Mouse (Mus musculus) kidney, embryonic 16.5 days (tissue): ENCODE measurements around the gene 9230104L09Rik. TPM values are rescaled to one million over a fixed set of nuclear protein-coding genes. Genes with fewer than 3 reads are reported as not detected.

Experiments
- ATAC-seq: fragments of 200-750 bp; cut with Nextera tagmentation; 2 replicates; pipeline ENCODE4 v1.8.0; 2017; ENCODE audit warnings: moderate TSS enrichment; ENCODE audit not compliant: low FRiP score, low TSS enrichment
- H3K27ac ChIP-seq: fragments of 300-500 bp; sonication (generic); 2 replicates; pipeline ENCODE4 v1.5.1; 2014; ENCODE audit warnings: low read length
- H3K27me3 ChIP-seq: fragments of 300-500 bp; sonication (generic); 2 replicates; pipeline ENCODE4 v1.6.1; 2014; ENCODE audit warnings: low read length, control low read depth, mixed read lengths; ENCODE audit not compliant: insufficient read depth
- H3K36me3 ChIP-seq: fragments of 300-500 bp; sonication (generic); 2 replicates; pipeline ENCODE4 v1.6.1; 2014; ENCODE audit warnings: low read length, control low read depth, mixed read lengths; ENCODE audit not compliant: insufficient read depth
- H3K4me1 ChIP-seq: fragments of 300-500 bp; sonication (generic); 2 replicates; pipeline ENCODE4 v1.6.1; 2014; ENCODE audit warnings: low read length, control low read depth, mixed read lengths; ENCODE audit not compliant: insufficient read depth
- H3K4me2 ChIP-seq: fragments of 300-500 bp; sonication (generic); replicated peaks from 2 replicates; pipeline ENCODE4 v1.6.1; 2014; ENCODE audit warnings: low read depth, low read length
- H3K4me3 ChIP-seq: fragments of 300-500 bp; sonication (generic); 2 replicates; pipeline ENCODE4 v1.5.1; 2014; ENCODE audit warnings: mild to moderate bottlenecking, low read length
- H3K9ac ChIP-seq: fragments of 300-500 bp; sonication (generic); replicated peaks from 2 replicates; pipeline ENCODE4 v1.6.1; 2014; ENCODE audit warnings: low read length
- H3K9me3 ChIP-seq: fragments of 300-500 bp; sonication (generic); 2 replicates; pipeline ENCODE4 v1.6.1; 2016; ENCODE audit warnings: low read length, control low read depth
- WGBS: fragments of 180-500 bp; shearing (Covaris S2); extraction: QIAGEN DNeasy Blood & Tissue Kit; methylation state at CpG from one replicate; pipeline ENCODE4 v1.1.7; 2014; 5-methylcytosine and 5-hydroxymethylcytosine counted together
- polyA plus RNA-seq: library from polyadenylated mRNA; unstranded; fragments of >200 nt; fragmentation: Nextera tagmentation; extraction: Ambion mirVana; gene quantifications from 2 replicates; pipeline ENCODE4 v1.2.1, GENCODE M21; 2015

The 9230104L09Rik gene
- not detected in 2 replicates for polyA plus RNA-seq

DNA sequence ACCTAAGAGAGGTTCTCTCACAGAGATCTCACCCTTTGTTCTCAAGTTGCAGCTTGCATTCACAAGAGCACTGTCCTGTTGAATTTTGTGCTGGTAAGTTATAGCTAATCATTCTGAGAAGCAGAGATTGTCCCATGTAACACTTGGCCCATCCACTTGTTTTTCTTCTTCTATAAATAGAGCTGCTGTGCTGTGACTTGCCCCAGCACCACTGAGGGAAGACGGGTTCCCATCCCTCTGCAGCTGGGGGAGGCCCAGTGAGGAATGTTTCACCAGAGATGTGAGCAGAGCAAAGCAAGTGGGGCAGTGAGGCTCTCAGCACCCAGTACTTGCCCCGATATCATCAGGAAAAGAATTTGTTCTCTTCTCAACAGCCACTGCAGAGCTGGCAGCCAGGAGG lies at the start of gene 9230104L09Rik:
Gene 9230104L09Rik, minus strand, starts transcription at position 73 of the 400 bp plus-strand sequence.
- H3K9ac ChIP-seq = no peak within 1 kb of the TSS
- no peaks in the 10 kb centered on the region for H3K4me1 ChIP-seq
- WGBS = 50% methylated on average over 2 of the region's 2 CpGs
- no peaks in the 10 kb centered on the region for H3K36me3 ChIP-seq
- no peak within 1 kb of the TSS for H3K4me2 ChIP-seq
- no peak for ATAC-seq
- H3K27me3 ChIP-seq = no peaks in the 10 kb centered on the region
- H3K4me3 ChIP-seq = no peak within 1 kb of the TSS
- no peak within 1 kb of the TSS for H3K27ac ChIP-seq
- no peaks in the 10 kb centered on the region for H3K9me3 ChIP-seq

DNA sequence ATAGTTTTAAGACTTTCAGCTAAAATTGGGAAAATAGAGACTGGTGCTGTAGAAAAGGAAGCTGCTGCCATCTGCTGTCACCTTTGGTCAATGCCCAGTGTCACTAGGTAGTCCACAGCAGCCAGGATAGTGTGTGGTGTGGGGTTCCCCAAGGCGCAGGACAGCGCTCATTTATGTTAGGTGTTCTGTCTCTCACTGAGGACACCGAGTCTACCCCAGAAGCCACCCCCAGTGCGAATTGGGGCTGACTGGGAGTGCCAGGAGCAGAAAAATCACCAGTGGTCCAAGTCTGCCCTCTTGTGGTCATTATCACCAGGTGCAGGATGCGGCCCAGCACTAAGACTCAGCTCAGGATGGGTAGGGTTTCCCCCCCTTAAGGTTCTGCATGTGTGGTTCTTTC lies 37.4 kb upstream of the 9230104L09Rik start:
- no peak overlapping the region for H3K27ac ChIP-seq
- H3K36me3 ChIP-seq = no peaks in the 10 kb centered on the region
- WGBS = 8% methylated on average over 5 of the region's 5 CpGs
- ATAC-seq = peak; percentile 91
- H3K4me1 ChIP-seq = no peaks in the 10 kb centered on the region
- H3K4me2 ChIP-seq = no peak overlapping the region
- H3K9ac ChIP-seq = no peak overlapping the region
- H3K27me3 ChIP-seq = no peaks in the 10 kb centered on the region
- no peaks in the 10 kb centered on the region for H3K9me3 ChIP-seq
- H3K4me3 ChIP-seq = no peak overlapping the region

DNA sequence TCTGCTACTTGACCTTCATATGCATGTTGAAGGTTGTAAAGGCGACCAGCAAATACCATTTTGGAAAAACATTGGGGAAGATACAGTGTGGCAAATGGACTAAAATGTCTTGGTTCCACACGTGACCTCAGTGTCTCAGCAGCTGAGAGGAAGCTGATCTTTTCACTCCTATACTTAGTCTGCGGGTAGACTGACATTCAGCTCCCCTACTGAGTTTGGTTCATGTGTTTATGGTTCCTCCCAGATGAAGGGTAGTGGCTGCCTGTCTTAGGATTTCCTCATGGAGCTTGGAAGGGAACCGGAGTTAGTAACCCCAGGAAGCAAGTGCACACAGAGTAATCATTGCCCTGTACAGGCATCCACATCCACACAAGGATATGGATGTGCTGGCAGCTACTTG lies 35.5 kb upstream of the 9230104L09Rik start:
- Histone ChIP-seq H3K36me3 (no peaks in the 10 kb centered on the region), H3K27me3 (no peaks in the 10 kb centered on the region), H3K4me1 (no peaks in the 10 kb centered on the region), H3K4me3 (no peak overlapping the region), H3K27ac (no peak overlapping the region), H3K9ac (no peak overlapping the region), H3K9me3 (no peaks in the 10 kb centered on the region), H3K4me2 (no peak overlapping the region)
- ATAC-seq = no peak
- WGBS = 67% methylated on average over 4 of the region's 4 CpGs

DNA sequence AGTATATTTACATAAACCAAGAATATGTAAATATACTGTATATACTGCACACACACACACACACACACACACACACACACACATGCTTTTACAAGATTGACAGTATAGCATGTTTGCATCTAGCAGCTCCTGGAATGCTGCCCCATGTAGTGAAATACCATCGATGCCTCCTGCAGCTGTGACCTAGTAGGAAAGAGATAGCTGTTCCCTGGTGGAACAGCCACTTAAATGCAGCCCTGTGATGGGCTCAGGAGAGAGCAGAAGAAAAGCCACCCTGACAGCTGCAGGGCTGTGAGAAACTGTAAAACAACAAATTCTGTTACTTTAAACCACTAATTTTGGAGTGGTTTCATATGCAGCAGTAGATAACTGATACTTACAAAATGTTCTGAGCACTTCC lies 31.4 kb upstream of the 9230104L09Rik start:
- no peak for ATAC-seq
- H3K4me2 ChIP-seq = no peak overlapping the region
- H3K9me3 ChIP-seq = no peaks in the 10 kb centered on the region
- no peak overlapping the region for H3K4me3 ChIP-seq
- no peaks in the 10 kb centered on the region for H3K27me3 ChIP-seq
- H3K4me1 ChIP-seq = peaks cover 2% of the 10 kb centered on the region; the same call in 1 of the 2 replicates
- no peaks in the 10 kb centered on the region for H3K36me3 ChIP-seq
- H3K9ac ChIP-seq = no peak overlapping the region
- WGBS = 84% methylated on average over 1 of the region's 1 CpGs
- no peak overlapping the region for H3K27ac ChIP-seq

- Histone ChIP-seq H3K9me3 (no peaks in the 10 kb centered on the region), H3K36me3 (no peaks in the 10 kb centered on the region), H3K4me1 (peaks cover 5% of the 10 kb centered on the region; the same call in 1 of the 2 replicates), H3K27ac (no peak overlapping the region), H3K4me3 (no peak overlapping the region), H3K9ac (no peak overlapping the region), H3K27me3 (no peaks in the 10 kb centered on the region), H3K4me2 (no peak overlapping the region)
- no peak for ATAC-seq
Observed at GRCm38 (mm10) chr2:148893107-148893506, 28.3 kb upstream of the 9230104L09Rik start.

GRCm38 (mm10) chr2:148890021-148890851 lies 25.4 kb upstream of the 9230104L09Rik start:
- Histone ChIP-seq H3K27ac (no peak overlapping the region), H3K4me1 (peaks cover 5% of the 10 kb centered on the region; the same call in 1 of the 2 replicates), H3K36me3 (no peaks in the 10 kb centered on the region), H3K4me3 (no peak overlapping the region), H3K9me3 (no peaks in the 10 kb centered on the region), H3K4me2 (no peak overlapping the region), H3K9ac (no peak overlapping the region), H3K27me3 (no peaks in the 10 kb centered on the region)
- ATAC-seq = no peak
- 66% methylated on average over 5 of the region's 5 CpGs for WGBS

DNA sequence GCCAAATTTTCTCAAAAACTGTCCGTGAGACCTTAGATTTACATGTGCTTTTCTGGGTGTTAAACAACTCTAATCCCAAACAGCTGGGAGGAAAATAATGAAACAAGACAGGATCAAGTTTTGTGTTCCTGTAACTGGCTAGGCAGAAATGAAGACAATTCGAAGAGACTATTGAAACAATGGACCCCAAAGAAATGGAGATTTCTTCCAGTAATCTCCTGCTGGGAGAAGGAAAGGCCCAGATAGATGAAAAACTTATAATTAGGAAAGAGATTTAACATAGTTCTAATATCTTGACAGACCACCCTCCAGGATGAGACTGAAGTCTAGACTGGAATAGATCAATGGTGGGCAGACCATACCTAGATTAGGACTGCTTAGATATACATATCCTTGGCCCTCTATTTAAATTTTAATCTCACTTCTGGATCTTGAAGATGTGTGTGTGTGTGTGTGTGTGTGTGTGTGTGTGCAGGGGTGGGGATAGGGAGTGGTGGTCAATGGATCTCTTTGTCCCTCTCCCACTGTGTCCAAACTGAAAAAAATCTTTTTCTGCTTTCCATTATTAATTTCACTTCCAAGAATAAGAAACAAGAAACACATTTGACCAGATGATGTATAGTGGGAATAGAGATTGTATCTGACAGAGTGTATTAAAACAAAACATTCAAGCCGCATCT lies 24.6 kb upstream of the 9230104L09Rik start:
- Histone ChIP-seq H3K4me2 (no peak overlapping the region), H3K27ac (no peak overlapping the region), H3K9ac (no peak overlapping the region), H3K9me3 (no peaks in the 10 kb centered on the region), H3K4me3 (no peak overlapping the region), H3K4me1 (peaks cover 5% of the 10 kb centered on the region; the same call in 1 of the 2 replicates), H3K27me3 (no peaks in the 10 kb centered on the region), H3K36me3 (no peaks in the 10 kb centered on the region)
- ATAC-seq = no peak; the same call in 1 of the 2 replicates
- WGBS = 64% methylated on average over 3 of the region's 3 CpGs

DNA sequence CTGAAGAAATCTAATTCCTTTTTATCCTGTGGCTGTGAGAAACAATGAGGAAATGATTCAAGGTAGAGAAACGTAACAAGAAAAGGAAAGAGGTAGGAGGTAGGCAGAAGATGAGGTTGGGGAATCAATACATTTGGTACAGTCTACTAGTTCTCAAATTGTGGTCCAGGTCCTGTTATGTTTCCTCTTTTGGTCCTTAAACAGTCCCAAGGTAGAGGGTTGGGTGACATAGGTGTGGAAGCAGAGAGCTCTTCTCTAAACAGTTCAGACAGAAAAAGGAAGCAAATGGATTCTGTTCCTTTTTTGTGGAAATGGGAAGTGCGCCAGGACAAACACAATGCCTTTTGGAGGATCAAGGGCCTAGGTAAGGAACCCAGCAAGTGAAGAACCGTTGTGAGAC lies 24.0 kb upstream of the 9230104L09Rik start:
- Histone ChIP-seq H3K9ac (no peak overlapping the region), H3K9me3 (no peaks in the 10 kb centered on the region), H3K36me3 (no peaks in the 10 kb centered on the region), H3K4me2 (no peak overlapping the region), H3K27ac (no peak overlapping the region), H3K4me1 (peaks cover 5% of the 10 kb centered on the region; the same call in 1 of the 2 replicates), H3K27me3 (no peaks in the 10 kb centered on the region), H3K4me3 (no peak overlapping the region)
- no peak for ATAC-seq
- 85% methylated on average over 3 of the region's 3 CpGs for WGBS

GRCm38 (mm10) chr2:148884738-148885137 lies 19.9 kb upstream of the 9230104L09Rik start:
- H3K27ac ChIP-seq = no peak overlapping the region
- no peak overlapping the region for H3K9ac ChIP-seq
- no peaks in the 10 kb centered on the region for H3K9me3 ChIP-seq
- no peaks in the 10 kb centered on the region for H3K27me3 ChIP-seq
- H3K4me2 ChIP-seq = no peak overlapping the region
- no peaks in the 10 kb centered on the region for H3K36me3 ChIP-seq
- no peak for ATAC-seq
- H3K4me3 ChIP-seq = no peak overlapping the region
- no peaks in the 10 kb centered on the region for H3K4me1 ChIP-seq

GRCm38 (mm10) chr2:148879199-148879598 lies 14.4 kb upstream of the 9230104L09Rik start:
- Histone ChIP-seq H3K9ac (no peak overlapping the region), H3K4me2 (no peak overlapping the region), H3K27ac (no peak overlapping the region), H3K4me3 (no peak overlapping the region), H3K36me3 (no peaks in the 10 kb centered on the region), H3K9me3 (no peaks in the 10 kb centered on the region), H3K27me3 (no peaks in the 10 kb centered on the region), H3K4me1 (peaks cover 11% of the 10 kb centered on the region)
- WGBS = 52% methylated on average over 1 of the region's 1 CpGs
- ATAC-seq = no peak
